Mouse (Mus musculus): ENCODE data around the gene Mut. TPM values are rescaled to one million over a fixed set of nuclear protein-coding genes. Genes with fewer than 3 reads are reported as not detected.

Gene Mut
- polyA plus RNA-seq, 1 experiment from 2014 or later: 22.4 TPM

- Histone ChIP-seq H3K4me3 (ENCODE audit: low read depth, low read length) (no peak overlapping the region), H3K27ac (ENCODE audit: low read depth, low read length) (no peak overlapping the region), H3K4me1 (replicated peaks; ENCODE audit: control insufficient read depth, insufficient read depth, low read length) (no peaks in the 10 kb centered on the region), H3K9me3 (ENCODE audit: control insufficient read depth) (no peaks in the 10 kb centered on the region), H3K9ac (ENCODE audit: low read depth, low read length) (no peak overlapping the region), H3K27me3 (replicated peaks; ENCODE audit: control insufficient read depth, insufficient read depth, low read length) (no peaks in the 10 kb centered on the region), H3K36me3 (ENCODE audit: control insufficient read depth, insufficient read depth) (no peaks in the 10 kb centered on the region), H3K4me2 (replicated peaks; ENCODE audit: low read depth) (no peak overlapping the region)
- ATAC-seq: no peak
- TF ChIP-seq CTCF (IDR thresholded peaks at IDR 0.05; ENCODE audit: low read depth): no peak
- 19% methylated on average over 11 of the region's 11 CpGs for WGBS
These were observed 30.4 kb upstream of the Mut start for GRCm38 (mm10) chr17:40904056-40904597.

DNA sequence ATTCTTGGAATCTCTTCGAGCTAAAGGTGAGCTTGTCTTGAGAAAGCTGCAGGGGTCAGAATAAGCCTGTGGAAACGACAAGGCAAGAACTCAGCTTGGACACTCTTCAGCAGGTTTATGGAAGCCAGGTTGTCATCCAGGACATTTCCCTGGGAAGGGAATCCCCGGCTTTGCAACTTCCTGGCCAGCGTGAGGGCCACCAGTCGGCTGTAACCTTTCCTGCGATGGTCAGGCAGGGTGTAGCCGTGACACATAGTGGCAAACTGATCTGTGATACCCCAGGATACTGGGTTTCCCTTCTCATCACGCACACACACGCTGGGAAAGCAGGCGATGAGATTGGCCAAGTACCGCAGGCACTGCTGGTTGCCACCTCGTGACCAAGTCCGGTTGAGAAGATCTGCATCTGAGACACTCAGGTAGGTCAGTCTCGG lies 29.7 kb upstream of the Mut start:
- Histone ChIP-seq H3K27ac (ENCODE audit: low read depth, low read length) (no peak overlapping the region), H3K4me2 (replicated peaks; ENCODE audit: low read depth) (peak overlapping the region; percentile 51), H3K4me3 (ENCODE audit: low read depth, low read length) (no peak overlapping the region), H3K36me3 (ENCODE audit: control insufficient read depth, insufficient read depth) (no peaks in the 10 kb centered on the region), H3K9ac (ENCODE audit: low read depth, low read length) (no peak overlapping the region), H3K27me3 (replicated peaks; ENCODE audit: control insufficient read depth, insufficient read depth, low read length) (no peaks in the 10 kb centered on the region), H3K9me3 (ENCODE audit: control insufficient read depth) (no peaks in the 10 kb centered on the region), H3K4me1 (replicated peaks; ENCODE audit: control insufficient read depth, insufficient read depth, low read length) (no peaks in the 10 kb centered on the region)
- 13% methylated on average over 13 of the region's 14 CpGs for WGBS
- no peak for TF ChIP-seq CTCF (IDR thresholded peaks at IDR 0.05; ENCODE audit: low read depth)
- ATAC-seq: no peak

- H3K9me3 ChIP-seq (ENCODE audit: control insufficient read depth): no peaks in the 10 kb centered on the region
- no peak within 1 kb of the TSS for H3K4me3 ChIP-seq (ENCODE audit: low read depth, low read length)
- 94% methylated on average over 2 of the region's 2 CpGs for WGBS
- no peaks in the 10 kb centered on the region for H3K27me3 ChIP-seq (replicated peaks; ENCODE audit: control insufficient read depth, insufficient read depth, low read length)
- H3K9ac ChIP-seq (ENCODE audit: low read depth, low read length): no peak within 1 kb of the TSS
- no peak within 1 kb of the TSS for H3K27ac ChIP-seq (ENCODE audit: low read depth, low read length)
- no peak for ATAC-seq
- no peaks in the 10 kb centered on the region for H3K4me1 ChIP-seq (replicated peaks; ENCODE audit: control insufficient read depth, insufficient read depth, low read length)
- TF ChIP-seq CTCF (IDR thresholded peaks at IDR 0.05; ENCODE audit: low read depth): no peak
- no peaks in the 10 kb centered on the region for H3K36me3 ChIP-seq (ENCODE audit: control insufficient read depth, insufficient read depth)
- H3K4me2 ChIP-seq (replicated peaks; ENCODE audit: low read depth): no peak within 1 kb of the TSS
These were observed 20.2 kb upstream of the Mut start, which contains the start of gene Glyatl3 for GRCm38 (mm10) chr17:40914250-40914649. Glyatl3 (minus strand) TSS chr17:40914350.

- Histone ChIP-seq H3K4me1 (replicated peaks; ENCODE audit: control insufficient read depth, insufficient read depth, low read length) (no peaks in the 10 kb centered on the region), H3K27me3 (replicated peaks; ENCODE audit: control insufficient read depth, insufficient read depth, low read length) (no peaks in the 10 kb centered on the region), H3K9me3 (ENCODE audit: control insufficient read depth) (no peaks in the 10 kb centered on the region), H3K4me2 (replicated peaks; ENCODE audit: low read depth) (no peak overlapping the region), H3K27ac (ENCODE audit: low read depth, low read length) (no peak overlapping the region), H3K9ac (ENCODE audit: low read depth, low read length) (no peak overlapping the region), H3K4me3 (ENCODE audit: low read depth, low read length) (no peak overlapping the region), H3K36me3 (ENCODE audit: control insufficient read depth, insufficient read depth) (no peaks in the 10 kb centered on the region)
- WGBS: 94% methylated on average over 1 of the region's 2 CpGs
- no peak for TF ChIP-seq CTCF (IDR thresholded peaks at IDR 0.05; ENCODE audit: low read depth)
- no peak for ATAC-seq
These were observed 19.0 kb upstream of the Mut start for GRCm38 (mm10) chr17:40915499-40915898.

DNA sequence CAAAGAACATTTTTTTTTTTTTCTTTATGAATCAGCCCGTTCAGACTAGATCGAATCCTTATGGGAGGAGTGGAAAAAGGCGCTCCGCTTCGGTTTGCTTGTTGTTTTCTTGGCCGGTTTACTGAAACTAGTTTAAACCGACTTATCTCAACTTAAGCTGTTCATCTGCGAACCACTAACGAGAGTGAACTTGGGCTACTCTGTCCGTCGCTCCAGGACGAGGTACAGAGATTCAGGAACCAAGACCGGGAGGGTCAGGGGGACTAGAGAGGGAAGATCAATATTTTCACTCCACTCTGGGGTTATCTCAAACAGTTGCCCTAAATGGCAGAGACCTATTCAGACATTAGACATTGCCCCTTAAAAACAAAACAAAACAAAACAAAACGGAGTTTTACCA lies 500 bp upstream of the Mut start:
- no peaks in the 10 kb centered on the region for H3K9me3 ChIP-seq (ENCODE audit: control insufficient read depth)
- no peaks in the 10 kb centered on the region for H3K4me1 ChIP-seq (replicated peaks; ENCODE audit: control insufficient read depth, insufficient read depth, low read length)
- no peak overlapping the region for H3K27ac ChIP-seq (ENCODE audit: low read depth, low read length)
- peak overlapping the region; percentile 82 for H3K4me2 ChIP-seq (replicated peaks; ENCODE audit: low read depth)
- peak overlapping the region; percentile 64 for H3K4me3 ChIP-seq (ENCODE audit: low read depth, low read length)
- H3K36me3 ChIP-seq (ENCODE audit: control insufficient read depth, insufficient read depth): peaks cover 13% of the 10 kb centered on the region
- TF ChIP-seq CTCF (IDR thresholded peaks at IDR 0.05; ENCODE audit: low read depth): no peak
- no peaks in the 10 kb centered on the region for H3K27me3 ChIP-seq (replicated peaks; ENCODE audit: control insufficient read depth, insufficient read depth, low read length)
- WGBS: under 1% methylated on average over 14 of the region's 14 CpGs
- no peak for ATAC-seq
- peak overlapping the region; percentile 62 for H3K9ac ChIP-seq (ENCODE audit: low read depth, low read length)

DNA sequence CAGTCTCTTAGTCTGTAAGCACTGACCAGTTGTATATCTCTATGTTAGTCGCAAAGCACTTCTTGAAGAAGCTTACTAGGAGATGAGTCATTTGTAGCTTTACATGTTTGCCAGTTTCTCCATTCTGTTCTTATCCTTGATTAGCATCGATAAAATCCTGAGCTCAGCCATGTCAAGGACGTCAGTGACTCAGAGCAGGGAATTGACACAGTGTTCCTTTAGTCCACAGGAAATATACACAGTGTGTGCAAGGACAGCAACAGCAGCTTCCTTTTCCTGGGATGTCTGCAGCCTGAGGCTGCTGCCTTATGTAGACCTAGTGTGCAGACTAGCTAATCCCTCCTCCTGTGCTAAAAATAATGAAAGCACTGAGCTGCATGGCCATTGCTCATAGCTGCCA lies 14.0 kb downstream of the Mut start:
- WGBS: 83% methylated on average over 3 of the region's 3 CpGs

DNA sequence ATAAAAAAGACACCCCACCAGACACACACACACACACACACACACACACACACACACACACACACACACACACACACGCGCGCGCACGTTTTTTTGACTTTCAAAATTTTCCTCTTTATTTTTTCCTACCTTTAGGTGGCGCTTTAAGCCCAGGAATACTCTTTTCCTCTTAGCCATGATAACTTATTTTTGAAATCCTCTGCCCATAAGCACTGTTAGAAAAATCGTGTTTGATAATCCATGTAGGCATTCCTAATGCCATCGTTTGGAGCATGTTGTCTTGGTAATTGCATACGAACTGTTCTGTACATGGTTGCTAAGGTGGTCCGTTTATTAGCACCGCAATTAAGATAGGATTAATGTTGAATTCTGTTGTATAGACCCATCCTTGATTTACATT lies 43.4 kb downstream of the Mut start:
- H3K4me1 ChIP-seq (replicated peaks; ENCODE audit: control insufficient read depth, insufficient read depth, low read length): no peaks in the 10 kb centered on the region
- H3K4me2 ChIP-seq (replicated peaks; ENCODE audit: low read depth): no peak overlapping the region
- no peak overlapping the region for H3K9ac ChIP-seq (ENCODE audit: low read depth, low read length)
- H3K27me3 ChIP-seq (replicated peaks; ENCODE audit: control insufficient read depth, insufficient read depth, low read length): no peaks in the 10 kb centered on the region
- no peaks in the 10 kb centered on the region for H3K9me3 ChIP-seq (ENCODE audit: control insufficient read depth)
- H3K27ac ChIP-seq (ENCODE audit: low read depth, low read length): no peak overlapping the region
- TF ChIP-seq CTCF (IDR thresholded peaks at IDR 0.05; ENCODE audit: low read depth): peak; percentile 51
- no peaks in the 10 kb centered on the region for H3K36me3 ChIP-seq (ENCODE audit: control insufficient read depth, insufficient read depth)
- no peak overlapping the region for H3K4me3 ChIP-seq (ENCODE audit: low read depth, low read length)
- WGBS: 67% methylated on average over 11 of the region's 11 CpGs
- no peak for ATAC-seq

More for the DNA sequence above, 14.0 kb downstream of the Mut start:
- no peak for ATAC-seq
- TF ChIP-seq CTCF (IDR thresholded peaks at IDR 0.05; ENCODE audit: low read depth): no peak
- no peak overlapping the region for H3K4me3 ChIP-seq (ENCODE audit: low read depth, low read length)
- H3K27me3 ChIP-seq (replicated peaks; ENCODE audit: control insufficient read depth, insufficient read depth, low read length): no peaks in the 10 kb centered on the region
- H3K4me2 ChIP-seq (replicated peaks; ENCODE audit: low read depth): no peak overlapping the region
- no peaks in the 10 kb centered on the region for H3K9me3 ChIP-seq (ENCODE audit: control insufficient read depth)
- no peaks in the 10 kb centered on the region for H3K4me1 ChIP-seq (replicated peaks; ENCODE audit: control insufficient read depth, insufficient read depth, low read length)
- no peak overlapping the region for H3K27ac ChIP-seq (ENCODE audit: low read depth, low read length)
- no peak overlapping the region for H3K9ac ChIP-seq (ENCODE audit: low read depth, low read length)
- H3K36me3 ChIP-seq (ENCODE audit: control insufficient read depth, insufficient read depth): peaks cover 49% of the 10 kb centered on the region

Data from intestine, postnatal 0 days (tissue).